Mouse (Mus musculus) embryonic stem cell, embryonic (primary cell): ENCODE data around the gene Fhod1.

ENCODE experiments used
- CTCF ChIA-PET, 4 experiments: fragments of 300-600 bp in 2 of 4; fragments of 350-600 bp in 2 of 4; sonication (Branson Sonifier 250); formaldehyde crosslinking; loops; one replicate each; lab custom pipeline; 2022; ENCODE audit warnings: inconsistent platforms in 2 of 4; lab: Charles Lee
- POLR2A ChIA-PET, 4 experiments: fragments of 300-600 bp in 2 of 4; fragments of 350-600 bp in 2 of 4; sonication (Branson Sonifier 250); formaldehyde crosslinking; loops; one replicate each; lab custom pipeline; 2022; ENCODE audit warnings: antibody characterized with exemption in 4 of 4, inconsistent platforms in 1 of 4; lab: Charles Lee

Gene Fhod1

DNA sequence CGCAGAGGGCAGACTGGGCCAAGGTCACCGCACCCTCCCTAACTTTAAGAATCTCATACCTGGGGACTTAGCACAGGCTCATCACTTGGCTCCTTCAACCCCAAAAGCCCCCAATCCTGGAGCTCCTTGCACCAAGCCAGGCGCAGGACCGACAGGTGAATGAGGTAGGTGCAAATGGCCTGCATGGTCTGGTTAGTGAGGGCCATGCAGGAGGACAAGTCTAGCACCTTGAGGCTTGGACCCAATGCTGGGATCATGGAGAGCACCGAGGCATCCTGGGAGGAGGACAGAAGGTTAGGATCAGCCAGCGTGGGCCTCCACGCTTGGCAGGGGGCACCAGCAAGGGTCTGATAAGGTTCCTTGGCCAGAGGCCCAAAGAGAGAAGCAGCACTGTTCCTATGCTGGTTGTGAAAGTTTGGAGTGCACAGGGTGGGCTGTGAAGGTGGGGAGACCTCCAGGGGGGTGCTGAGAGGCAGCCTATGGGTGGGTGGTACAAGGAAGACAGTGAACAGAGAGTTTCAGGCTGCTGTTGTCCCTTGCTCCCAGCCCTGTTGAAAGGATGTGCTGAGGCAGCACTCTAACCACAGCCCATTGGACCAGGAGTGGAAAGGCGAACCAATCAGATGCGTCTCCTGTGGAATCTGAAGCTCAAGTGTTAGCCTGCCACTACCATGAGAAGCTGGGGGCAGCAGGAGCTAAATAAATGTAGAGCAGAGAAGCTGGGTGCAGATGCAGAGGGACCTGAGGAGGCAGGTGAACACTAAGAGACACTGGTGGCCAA is 33.9 kb downstream of the Fhod1 start:
- POLR2A ChIA-PET, result interaction anchor here in 3 of 4 experiments (0.5 to 2.4 kb wide), 6 partner anchors 9 to 508 kb away, joined by 3 to 17 read pairs (median 5); no protein-coding TSS in a partner anchor
- CTCF ChIA-PET, result interaction anchor here in 1 of 4 experiments (0.6 kb wide), 1 partner anchor 276 kb away, joined by 6 read pairs; no protein-coding TSS in a partner anchor

DNA sequence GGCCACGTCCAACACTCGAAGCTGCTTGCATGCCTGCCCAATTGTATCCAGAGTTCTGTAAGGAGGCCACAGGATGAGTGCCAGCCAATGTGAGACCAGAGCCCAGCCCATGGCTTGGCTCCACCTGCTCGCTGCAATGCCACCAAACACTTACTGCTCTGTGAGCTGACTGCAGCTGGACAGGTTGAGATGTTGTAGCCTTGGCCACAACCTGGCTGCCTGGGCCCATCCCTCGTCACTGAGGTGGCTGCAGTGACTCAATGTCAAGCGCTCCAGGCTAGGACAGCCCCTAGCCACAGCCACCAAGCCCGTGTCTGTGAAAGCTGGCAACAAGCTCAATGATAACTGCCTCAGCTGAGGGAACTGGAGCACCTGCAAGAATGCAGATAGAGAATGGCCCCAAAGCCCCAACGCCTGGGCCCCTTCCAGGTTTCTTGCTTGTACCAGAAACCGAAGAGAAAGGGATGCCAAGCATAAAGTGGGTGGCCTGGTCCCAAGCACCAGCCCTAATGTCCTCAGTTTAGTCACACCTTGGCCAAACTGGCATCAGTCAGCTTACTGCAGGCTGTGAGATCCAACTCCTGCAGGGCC is 34.8 kb downstream of the Fhod1 start:
- POLR2A ChIA-PET, result interaction anchor here in 2 of 4 experiments (0.5 to 1.8 kb wide), 4 partner anchors 9 to 93 kb away, joined by 3 to 8 read pairs (median 6); partner anchors contain the start of gene Exoc3l (in 1 of the 2)
- CTCF ChIA-PET, result interaction anchor here in 2 of 4 experiments (0.5 to 0.6 kb wide), 2 partner anchors 35 to 703 kb away, joined by 5 to 8 read pairs; partner anchors contain the start of gene Fhod1 (in 1 of the 2)

DNA sequence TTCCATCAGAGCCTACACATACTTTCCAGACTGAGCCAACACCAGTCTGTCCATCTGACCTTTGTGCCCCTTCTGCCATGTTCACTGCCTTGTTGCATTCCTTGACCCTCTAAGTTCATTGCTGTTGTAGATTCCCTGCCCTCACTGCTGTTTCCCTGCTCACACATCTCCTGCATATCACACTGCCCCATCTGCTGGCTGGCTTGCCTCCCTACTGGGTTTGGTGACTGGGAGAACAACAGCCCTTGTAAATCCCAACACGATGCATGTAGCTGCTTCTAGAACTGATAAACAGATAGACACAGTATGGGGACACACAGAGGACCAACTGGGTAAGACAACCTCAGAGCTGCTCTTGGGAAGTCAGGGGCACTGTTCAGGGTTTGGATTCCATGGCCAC is 36.0 kb downstream of the Fhod1 start:
- CTCF ChIA-PET, result no interaction called here
- POLR2A ChIA-PET, result interaction anchor here in 2 of 4 experiments (0.7 to 1.8 kb wide), 3 partner anchors 13 to 24 kb away, joined by 3 to 8 read pairs (median 4); no protein-coding TSS in a partner anchor

DNA sequence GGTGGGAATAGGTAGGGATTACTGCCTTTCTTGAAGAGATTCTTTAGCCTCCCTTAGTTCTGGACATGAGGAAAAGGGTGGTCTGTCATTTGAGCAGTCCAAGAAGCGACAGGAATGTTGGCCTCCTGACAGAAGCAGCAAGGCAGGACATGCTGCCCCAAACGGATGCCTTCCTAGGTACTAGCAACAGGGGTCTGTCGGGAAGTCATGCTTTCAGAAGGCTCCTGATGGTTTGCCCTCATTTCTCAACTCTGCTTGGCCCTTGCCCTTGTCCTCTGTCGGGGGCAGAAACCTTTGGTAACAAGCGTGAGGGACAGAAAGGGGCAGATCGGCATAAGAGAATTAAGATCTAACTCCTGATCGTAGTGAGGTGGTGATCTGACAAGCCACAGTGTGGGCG is 37.6 kb downstream of the Fhod1 start:
- ChIA-PET CTCF (interaction anchor here in 1 of 4 experiments (1.2 kb wide), 1 partner anchor 19 kb away, joined by 3 read pairs; no protein-coding TSS in a partner anchor), POLR2A (interaction anchor here in 1 of 4 experiments (0.5 to 1.0 kb wide), 2 partner anchors 21 to 289 kb away, joined by 3 read pairs; partner anchors contain the start of gene 4931428F04Rik)

DNA sequence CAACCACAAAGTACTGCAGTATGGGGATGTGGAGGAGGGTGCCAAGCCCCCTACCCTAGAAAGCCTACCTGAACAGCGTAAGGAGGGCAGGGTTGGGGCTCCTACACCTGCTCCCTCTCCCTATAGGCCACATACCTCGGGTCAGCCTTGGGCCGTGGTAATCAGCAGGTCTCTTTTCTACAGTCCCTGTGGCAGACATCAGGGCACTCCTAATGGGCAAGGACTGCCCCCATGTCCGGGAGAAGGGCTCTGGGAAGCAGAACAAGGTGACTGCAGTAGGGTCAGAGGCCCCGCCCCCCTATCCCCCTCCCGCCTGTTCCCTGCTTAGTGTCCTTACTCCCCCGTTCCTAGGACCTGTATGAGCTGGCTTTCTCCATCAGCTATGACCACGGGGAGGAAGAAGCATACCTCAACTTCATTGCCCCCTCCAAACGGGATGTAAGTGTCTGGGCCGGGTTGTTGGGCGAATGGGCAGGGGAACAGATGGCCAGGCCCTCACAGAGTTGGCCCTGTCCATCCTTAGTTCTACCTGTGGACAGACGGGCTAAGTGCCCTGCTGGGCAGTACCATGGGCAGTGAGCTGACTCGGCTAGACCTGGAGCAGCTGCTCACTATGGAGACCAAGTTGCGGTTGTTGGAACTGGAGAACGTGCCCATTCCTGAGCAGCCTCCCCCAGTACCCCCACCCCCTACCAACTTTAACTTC is 38.5 kb downstream of the Fhod1 start:
- POLR2A ChIA-PET, result interaction anchor here in 3 of 4 experiments (0.8 to 1.7 kb wide), 8 partner anchors 10 to 26 kb away, joined by 3 to 5 read pairs (median 4); partner anchors contain the start of genes E2f4 (in 2 of the 3) and 4931428F04Rik (in 1 of the 3)
- CTCF ChIA-PET, result interaction anchor here in 2 of 4 experiments (0.7 to 1.2 kb wide), 3 partner anchors 18 to 65 kb away, joined by 3 read pairs; no protein-coding TSS in a partner anchor

DNA sequence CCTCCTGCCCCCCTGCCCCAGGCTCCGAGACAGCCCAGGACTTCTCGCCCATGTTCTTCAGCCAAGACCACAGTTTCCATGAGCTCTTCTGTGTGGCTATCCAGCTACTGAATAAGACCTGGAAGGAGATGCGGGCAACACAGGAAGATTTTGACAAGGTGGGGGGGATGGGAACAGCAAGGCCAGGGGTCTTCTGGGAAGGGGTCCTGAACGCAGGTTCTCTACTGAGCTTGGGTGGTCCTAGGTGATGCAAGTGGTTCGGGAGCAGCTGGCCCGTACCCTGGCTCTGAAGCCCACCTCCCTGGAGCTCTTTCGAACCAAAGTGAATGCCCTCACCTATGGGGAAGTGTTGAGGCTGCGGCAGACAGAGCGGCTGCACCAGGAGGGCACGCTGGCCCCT is 39.3 kb downstream of the Fhod1 start:
- CTCF ChIA-PET, result interaction anchor here in 2 of 4 experiments (0.8 to 1.2 kb wide), 3 partner anchors 11 to 18 kb away, joined by 3 read pairs; partner anchors contain the start of gene E2f4 (in 1 of the 2)
- POLR2A ChIA-PET, result interaction anchor here in 3 of 4 experiments (0.8 to 1.7 kb wide), 10 partner anchors 8 to 27 kb away, joined by 3 to 5 read pairs (median 4); partner anchors contain the start of genes E2f4 (in 2 of the 3) and 4931428F04Rik (in 1 of the 3)

DNA sequence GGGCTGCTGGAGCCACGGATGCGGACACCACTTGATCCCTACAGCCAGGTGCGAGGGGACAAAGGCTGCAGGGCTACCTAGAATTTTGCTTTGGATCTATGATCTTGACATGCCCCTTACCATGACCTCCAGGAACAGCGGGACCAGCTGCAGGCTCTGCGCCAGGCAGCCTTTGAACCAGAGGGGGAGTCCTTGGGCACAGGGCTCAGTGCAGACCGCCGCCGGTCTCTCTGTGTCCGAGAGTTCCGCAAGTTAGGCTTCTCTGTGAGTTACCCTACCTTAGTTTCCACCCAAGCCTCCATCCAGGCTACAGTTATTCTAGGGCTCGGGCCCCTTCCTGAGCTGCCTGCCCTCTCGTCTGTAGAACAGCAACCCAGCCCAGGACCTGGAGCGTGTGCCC is 40.1 kb downstream of the Fhod1 start:
- ChIA-PET CTCF (interaction anchor here in 3 of 4 experiments (0.6 to 1.2 kb wide), 3 partner anchors 10 to 17 kb away, joined by 3 to 15 read pairs (median 3); partner anchors contain the start of gene E2f4 (in 1 of the 3)), POLR2A (interaction anchor here in 3 of 4 experiments (0.6 to 1.7 kb wide), 8 partner anchors 9 to 28 kb away, joined by 3 to 5 read pairs (median 4); partner anchors contain the start of genes 4931428F04Rik (in 1 of the 3) and E2f4 (in 1 of the 3))

DNA sequence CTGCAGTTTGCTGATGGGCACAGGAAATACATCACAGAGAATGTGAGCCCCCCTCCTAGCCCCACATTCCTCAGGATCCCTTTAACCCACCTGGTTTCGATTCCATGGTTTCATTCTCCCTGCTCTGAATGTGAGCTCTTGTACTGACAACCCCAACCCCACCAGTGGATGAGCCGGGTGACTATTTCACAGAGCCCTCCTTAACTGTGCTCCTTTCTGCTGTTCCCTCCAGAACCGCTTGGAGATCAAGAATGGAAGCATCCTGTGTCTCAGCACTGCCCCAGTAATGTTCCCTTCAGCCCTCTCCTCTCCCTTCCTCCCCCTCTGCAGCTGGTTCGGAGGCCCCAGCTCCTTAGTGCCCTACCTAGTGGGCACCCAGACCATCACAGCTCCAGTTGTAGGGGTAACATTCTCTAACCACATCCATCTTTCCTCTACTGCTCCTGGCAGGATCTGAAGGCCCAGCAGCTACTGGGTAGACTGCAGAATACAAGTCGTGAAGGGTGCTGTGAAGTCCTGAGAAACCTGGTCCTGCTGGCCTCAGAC is 41.5 kb downstream of the Fhod1 start:
- ChIA-PET CTCF (interaction anchor here in 2 of 4 experiments (0.9 to 1.5 kb wide), 3 partner anchors 15 to 68 kb away, joined by 3 to 4 read pairs (median 3); no protein-coding TSS in a partner anchor), POLR2A (interaction anchor here in 3 of 4 experiments (0.5 to 3.8 kb wide), 12 partner anchors 9 to 213 kb away, joined by 3 to 14 read pairs (median 4); partner anchors contain the start of genes E2f4 (in 2 of the 3), 4931428F04Rik (in 1 of the 3), Fhod1 (in 1 of the 3) and Hsd11b2 (in 1 of the 3))

DNA sequence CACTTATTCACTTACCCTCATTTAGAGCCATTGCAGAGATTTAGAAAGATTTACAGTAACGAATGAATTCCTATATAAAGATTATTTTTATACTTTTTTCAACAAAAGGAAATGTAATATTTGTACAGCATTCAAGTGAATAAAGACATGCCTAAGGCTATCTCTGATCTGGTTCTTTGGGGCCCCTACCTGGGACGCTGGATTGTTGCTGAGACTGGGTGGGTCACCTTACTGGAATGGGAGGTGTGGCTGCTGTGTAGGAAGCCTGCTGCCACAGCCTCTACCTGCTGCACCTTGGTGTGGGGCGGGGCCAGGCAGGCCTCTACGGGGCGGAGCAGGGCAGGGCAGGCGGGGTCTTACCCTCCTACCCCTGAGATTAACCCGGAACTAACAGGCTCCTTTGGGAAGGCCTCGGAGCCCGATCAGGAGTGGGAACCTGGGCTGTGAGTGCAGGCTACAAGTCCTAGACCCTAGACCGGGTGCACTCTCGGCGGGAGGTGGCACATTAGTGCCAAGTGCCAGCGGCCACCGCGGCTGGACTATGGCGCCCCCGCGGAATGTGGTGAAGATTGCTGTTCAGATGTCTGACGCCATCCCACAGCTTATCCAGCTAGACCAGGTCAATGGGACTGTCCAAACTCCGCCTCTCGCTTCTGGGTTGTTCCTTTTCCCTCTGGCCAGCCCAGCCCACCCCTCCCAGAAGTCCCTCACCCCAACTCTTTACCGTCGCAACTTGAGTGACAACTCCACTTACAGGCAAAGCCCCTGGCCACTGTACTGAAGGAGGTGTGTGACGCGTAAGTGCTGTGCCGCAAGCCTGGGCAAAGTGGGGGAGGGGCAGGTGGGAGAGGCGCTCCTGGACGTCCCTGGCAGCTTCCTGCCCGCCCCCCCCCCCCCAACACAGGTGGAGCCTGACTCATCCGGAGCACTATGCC is 42.3 kb downstream of the Fhod1 start, which contains the start of gene Elmo3:
Gene Elmo3 (plus strand): TSS at position 391 of the 935 bp plus-strand sequence.
- ChIA-PET CTCF (interaction anchor here in 3 of 4 experiments (0.6 to 1.5 kb wide), 6 partner anchors 15 to 1575 kb away, joined by 3 to 5 read pairs (median 3); no protein-coding TSS in a partner anchor), POLR2A (interaction anchor here (0.5 to 3.8 kb wide), 24 partner anchors 8 to 344 kb away, joined by 3 to 14 read pairs (median 4); partner anchors contain the start of genes E2f4 (in 2 of the 4), 4931428F04Rik (in 1 of the 4), Exoc3l (in 1 of the 4) and Fhod1 (in 1 of the 4))

DNA sequence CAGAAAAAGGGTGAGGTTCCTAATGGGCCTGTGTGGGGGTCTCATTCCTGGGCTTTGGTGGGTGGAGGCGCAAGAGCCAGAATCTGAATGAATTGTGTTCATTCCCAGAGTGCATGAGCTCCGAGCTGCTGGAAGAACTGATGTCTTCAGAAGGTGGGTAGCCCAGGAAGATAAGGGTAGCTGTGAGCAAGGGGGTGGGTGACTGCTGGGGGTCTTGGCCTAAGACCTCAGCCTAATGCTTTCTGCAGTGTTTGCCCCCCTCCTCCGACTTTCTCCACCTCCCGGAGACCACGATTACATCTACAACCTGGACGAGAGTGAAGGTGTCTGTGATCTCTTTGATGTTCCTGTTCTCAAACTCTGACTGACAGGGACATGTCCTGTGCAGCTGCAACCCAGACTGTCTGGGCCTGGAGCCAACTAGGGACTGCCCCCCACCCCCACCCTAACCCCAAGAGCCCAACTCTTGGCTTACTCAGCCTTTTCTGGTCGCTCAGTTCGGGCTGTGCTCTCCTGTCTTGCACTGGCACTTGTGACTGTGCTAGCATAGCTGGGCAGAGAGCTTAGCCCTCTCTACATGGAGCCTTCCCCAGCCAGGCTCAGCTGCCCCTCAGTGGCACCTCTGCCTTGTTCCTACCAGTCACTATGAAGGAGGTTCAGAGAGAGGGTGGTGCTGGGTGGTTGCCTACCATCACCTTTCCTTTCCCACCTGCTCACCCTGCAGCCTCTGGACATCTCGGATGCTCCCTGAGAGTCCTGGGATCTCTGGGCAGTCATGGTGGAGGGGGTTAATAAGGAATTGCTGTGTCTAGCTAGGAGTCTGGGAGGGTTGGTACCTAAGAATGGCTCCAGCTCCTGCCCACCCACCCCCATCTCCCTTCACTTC is 43.2 kb downstream of the Fhod1 start:
- CTCF ChIA-PET, result interaction anchor here in 2 of 4 experiments (0.6 to 1.5 kb wide), 5 partner anchors 14 to 1576 kb away, joined by 3 to 5 read pairs (median 3); no protein-coding TSS in a partner anchor
- POLR2A ChIA-PET, result interaction anchor here (0.5 to 3.8 kb wide), 25 partner anchors 8 to 345 kb away, joined by 3 to 17 read pairs (median 4); partner anchors contain the start of genes 4931428F04Rik (in 2 of the 4), E2f4 (in 1 of the 4), Exoc3l (in 1 of the 4) and Hsd11b2 (in 1 of the 4)

DNA sequence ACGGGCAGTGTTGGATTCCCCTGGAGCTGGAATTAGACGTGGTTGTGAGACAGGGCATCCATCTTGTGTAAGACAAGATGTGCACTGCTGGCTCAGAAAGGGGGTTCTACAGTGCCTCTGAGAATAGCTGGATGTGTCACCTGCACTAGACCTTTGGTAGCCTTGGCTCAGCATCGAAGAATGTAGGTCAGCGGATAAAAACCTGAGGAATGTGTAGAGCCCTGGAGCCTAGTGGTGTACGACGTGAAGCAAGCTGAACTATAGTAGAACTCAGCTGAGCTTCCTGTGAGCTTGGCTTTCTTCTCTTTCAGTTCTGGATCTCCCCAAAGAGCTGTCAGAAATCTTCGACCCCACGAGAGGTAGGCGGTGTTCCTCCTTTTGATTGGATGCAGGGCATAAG is 43.9 kb downstream of the Fhod1 start:
- CTCF ChIA-PET, result interaction anchor here in 2 of 4 experiments (0.6 to 1.0 kb wide), 2 partner anchors 50 to 70 kb away, joined by 3 read pairs; no protein-coding TSS in a partner anchor
- POLR2A ChIA-PET, result interaction anchor here in 3 of 4 experiments (0.5 to 3.8 kb wide), 19 partner anchors 9 to 271 kb away, joined by 3 to 17 read pairs (median 4); partner anchors contain the start of gene 4931428F04Rik (in 2 of the 3)

DNA sequence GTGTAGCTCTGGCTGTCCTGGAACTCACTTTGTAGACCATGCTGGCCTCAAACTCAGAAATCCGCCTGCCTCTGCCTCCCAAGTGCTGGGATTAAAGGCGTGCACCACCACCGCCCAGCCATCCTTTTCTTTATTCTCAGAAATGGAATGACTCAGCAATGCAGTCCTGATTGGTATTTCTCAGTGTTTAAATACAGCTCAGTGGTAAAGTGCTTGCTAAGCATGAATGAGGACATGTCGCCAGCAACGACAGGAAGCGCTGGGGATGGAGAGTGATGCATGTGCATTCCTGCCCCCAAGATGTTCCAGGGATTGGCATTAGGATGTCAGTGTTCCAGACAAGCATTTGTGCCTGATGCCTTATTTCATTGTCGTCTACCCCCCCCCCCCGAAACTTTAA is 44.4 kb downstream of the Fhod1 start:
- POLR2A ChIA-PET, result interaction anchor here in 2 of 4 experiments (0.7 to 3.8 kb wide), 11 partner anchors 10 to 177 kb away, joined by 3 to 17 read pairs (median 4); partner anchors contain the start of gene 4931428F04Rik (in 2 of the 2)
- CTCF ChIA-PET, result interaction anchor here in 3 of 4 experiments (0.6 to 1.0 kb wide), 4 partner anchors 20 to 694 kb away, joined by 3 to 10 read pairs (median 4); no protein-coding TSS in a partner anchor

DNA sequence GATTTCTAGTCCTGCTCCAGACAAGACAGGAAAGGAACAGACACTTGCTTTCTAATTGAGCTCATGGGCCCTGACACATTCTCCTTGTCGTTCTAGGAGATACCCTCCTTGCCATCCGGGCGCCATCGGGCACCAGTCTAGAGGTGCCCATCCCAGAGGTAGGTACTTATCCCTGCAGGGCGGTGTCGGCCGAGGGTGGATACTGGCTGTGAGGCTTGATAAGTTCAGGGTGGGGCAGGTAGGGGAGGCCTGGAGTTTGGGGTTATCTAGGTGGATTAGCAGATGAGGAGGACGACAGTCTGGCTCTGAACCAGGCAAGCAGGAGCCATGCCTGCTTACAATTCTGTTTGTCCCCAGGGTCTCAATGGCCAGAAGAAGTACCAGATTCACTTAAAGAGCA is 47.8 kb downstream of the Fhod1 start:
- ChIA-PET CTCF (interaction anchor here in 2 of 4 experiments (0.7 to 6.3 kb wide), 2 partner anchors 9 to 10 kb away, joined by 4 to 32 read pairs; partner anchors contain the start of gene 4931428F04Rik (in 1 of the 2)), POLR2A (interaction anchor here in 1 of 4 experiments (2.5 kb wide), 1 partner anchor 11 kb away, joined by 5 read pairs; the partner anchor contains the start of gene 4931428F04Rik)
